Mouse (Mus musculus): ENCODE measurements around the gene Agap2. TPM values are rescaled to one million over a fixed set of nuclear protein-coding genes. Genes with fewer than 3 reads are reported as not detected.

Gene Agap2
- total and polyA plus RNA-seq, 2 experiments, result 0.28 to 0.55 TPM

DNA sequence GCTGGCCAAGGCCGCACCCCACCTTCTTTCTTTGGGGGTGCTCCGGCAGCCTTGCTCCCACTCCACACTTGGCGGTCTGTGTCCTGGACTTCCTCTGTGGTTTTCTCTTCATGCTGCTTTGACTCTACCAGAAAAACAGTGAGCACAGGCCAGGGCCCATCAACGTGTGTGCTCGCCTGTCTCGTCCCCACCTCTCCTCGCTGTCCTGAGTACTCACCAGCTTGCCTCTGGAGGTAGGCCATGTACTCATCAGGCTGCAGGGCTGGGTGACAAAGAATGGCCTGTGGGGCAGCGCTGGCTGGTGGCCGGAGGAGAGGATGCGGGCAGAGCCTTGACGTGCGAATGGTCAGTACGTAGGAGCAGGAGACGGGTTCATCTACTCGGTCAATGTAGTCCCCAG is 24.8 kb downstream of the Agap2 start:
- Histone ChIP-seq H3K4me1 (ENCODE audit: control insufficient read depth, insufficient read depth, low read length) (peaks cover 3% of the 10 kb centered on the region; the same call in 1 of the 2 replicates), H3K27me3 (ENCODE audit: control insufficient read depth, insufficient read depth, low read length) (no peaks in the 10 kb centered on the region), H3K9ac (ENCODE audit: low read depth, low read length) (no peak overlapping the region), H3K4me3 (ENCODE audit: insufficient read depth, low read depth, low read length) (no peak overlapping the region), H3K79me2 (ENCODE audit: control insufficient read depth, insufficient read depth, low read length) (no peaks in the 10 kb centered on the region), H3K36me3 (ENCODE audit: control insufficient read depth, insufficient read depth, low read length) (peaks cover 3% of the 10 kb centered on the region; the same call in 1 of the 2 replicates), H3K27ac (replicated peaks; ENCODE audit: insufficient read depth, low read depth, low read length) (no peak overlapping the region)
- 92% methylated on average over 15 of the region's 15 CpGs for WGBS
- TF ChIP-seq CTCF (IDR thresholded peaks at IDR 0.05; ENCODE audit: low read depth, low read length) (no peak), POLR2A (IDR thresholded peaks at IDR 0.05; ENCODE audit: extremely low read depth, insufficient read depth, low read length) (no peak)
- no peak for DNase-seq (ENCODE audit: extremely low read depth, low read depth, low spot score)

DNA sequence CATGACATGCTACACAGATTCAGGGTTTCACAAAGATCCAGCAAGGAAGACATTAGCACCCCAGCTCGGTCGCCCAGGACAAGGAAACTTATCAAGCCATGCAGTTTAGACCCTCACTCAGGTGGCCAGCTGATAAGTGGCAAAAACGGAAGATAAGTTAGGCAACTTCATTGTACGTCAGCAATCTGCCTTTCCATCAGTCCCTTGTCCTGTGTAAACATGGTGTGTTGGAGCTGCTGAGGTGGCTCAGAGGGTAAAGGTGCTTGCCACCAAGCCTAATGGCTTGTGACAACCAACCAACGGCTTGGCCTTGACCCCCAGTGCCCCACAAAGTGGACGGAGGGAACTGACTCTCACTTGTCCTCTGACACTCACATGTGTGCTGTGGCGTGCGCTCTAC is 25.3 kb downstream of the Agap2 start:
- H3K79me2 ChIP-seq (ENCODE audit: control insufficient read depth, insufficient read depth, low read length), result no peaks in the 10 kb centered on the region
- H3K36me3 ChIP-seq (ENCODE audit: control insufficient read depth, insufficient read depth, low read length), result peaks cover 3% of the 10 kb centered on the region; the same call in 1 of the 2 replicates
- no peak overlapping the region for H3K9ac ChIP-seq (ENCODE audit: low read depth, low read length)
- no peak overlapping the region for H3K4me3 ChIP-seq (ENCODE audit: insufficient read depth, low read depth, low read length)
- no peaks in the 10 kb centered on the region for H3K27me3 ChIP-seq (ENCODE audit: control insufficient read depth, insufficient read depth, low read length)
- no peak for TF ChIP-seq CTCF (IDR thresholded peaks at IDR 0.05; ENCODE audit: low read depth, low read length)
- TF ChIP-seq POLR2A (IDR thresholded peaks at IDR 0.05; ENCODE audit: extremely low read depth, insufficient read depth, low read length), result no peak
- no peak overlapping the region for H3K27ac ChIP-seq (replicated peaks; ENCODE audit: insufficient read depth, low read depth, low read length)
- peak; percentile 68 for DNase-seq (ENCODE audit: extremely low read depth, low read depth, low spot score)
- peaks cover 3% of the 10 kb centered on the region; the same call in 1 of the 2 replicates for H3K4me1 ChIP-seq (ENCODE audit: control insufficient read depth, insufficient read depth, low read length)
- 47% methylated on average over 8 of the region's 8 CpGs for WGBS

DNA sequence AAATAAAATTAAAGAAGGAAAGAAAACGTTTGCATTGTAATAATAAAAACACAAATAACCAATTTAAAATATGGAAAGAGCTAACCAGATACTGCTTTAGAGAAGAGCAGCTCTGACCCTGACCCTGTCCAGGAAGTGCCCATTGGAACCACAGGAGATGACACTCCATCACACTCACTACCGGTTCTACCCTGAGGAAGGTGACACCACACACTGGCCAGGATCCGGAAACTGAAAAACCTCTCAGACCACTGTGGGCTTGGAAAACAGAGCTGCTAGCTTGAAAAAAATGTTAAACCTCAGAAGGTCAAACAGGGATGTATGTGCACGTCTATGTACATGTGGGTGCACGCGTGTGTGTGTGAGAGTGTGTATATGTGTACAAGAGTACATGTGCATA is 26.1 kb downstream of the Agap2 start:
- Histone ChIP-seq H3K9ac (ENCODE audit: low read depth, low read length) (no peak overlapping the region), H3K36me3 (ENCODE audit: control insufficient read depth, insufficient read depth, low read length) (peaks cover 3% of the 10 kb centered on the region; the same call in 1 of the 2 replicates), H3K27me3 (ENCODE audit: control insufficient read depth, insufficient read depth, low read length) (no peaks in the 10 kb centered on the region), H3K79me2 (ENCODE audit: control insufficient read depth, insufficient read depth, low read length) (no peaks in the 10 kb centered on the region), H3K4me1 (ENCODE audit: control insufficient read depth, insufficient read depth, low read length) (peaks cover 3% of the 10 kb centered on the region; the same call in 1 of the 2 replicates), H3K27ac (replicated peaks; ENCODE audit: insufficient read depth, low read depth, low read length) (no peak overlapping the region), H3K4me3 (ENCODE audit: insufficient read depth, low read depth, low read length) (no peak overlapping the region)
- no peak for TF ChIP-seq CTCF (IDR thresholded peaks at IDR 0.05; ENCODE audit: low read depth, low read length)
- TF ChIP-seq POLR2A (IDR thresholded peaks at IDR 0.05; ENCODE audit: extremely low read depth, insufficient read depth, low read length), result no peak
- no peak for DNase-seq (ENCODE audit: extremely low read depth, low read depth, low spot score)
- WGBS, result 76% methylated on average over 6 of the region's 6 CpGs

DNA sequence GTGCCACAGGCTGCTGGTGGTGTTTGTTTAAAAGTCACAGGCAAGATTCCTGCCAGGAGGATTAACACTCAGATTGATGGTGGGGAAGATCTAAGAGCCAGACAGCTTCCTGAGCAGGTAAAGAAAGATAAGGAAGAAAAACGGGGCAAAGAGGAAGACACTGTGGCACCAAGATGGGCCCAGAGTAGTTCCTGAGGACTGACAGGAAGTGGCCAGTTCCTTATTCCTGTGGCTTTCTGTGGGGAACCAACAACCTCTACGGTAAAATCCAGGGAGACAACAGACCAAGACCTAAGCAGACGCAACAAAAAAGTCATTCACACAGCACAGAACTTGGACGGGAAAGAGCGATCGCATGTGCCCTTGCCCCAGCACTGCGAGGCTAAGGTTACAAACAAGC is 28.5 kb downstream of the Agap2 start:
- Histone ChIP-seq H3K4me1 (ENCODE audit: control insufficient read depth, insufficient read depth, low read length) (peaks cover 3% of the 10 kb centered on the region; the same call in 1 of the 2 replicates), H3K9ac (ENCODE audit: low read depth, low read length) (no peak overlapping the region), H3K27ac (replicated peaks; ENCODE audit: insufficient read depth, low read depth, low read length) (no peak overlapping the region), H3K36me3 (ENCODE audit: control insufficient read depth, insufficient read depth, low read length) (peaks cover 3% of the 10 kb centered on the region; the same call in 1 of the 2 replicates), H3K79me2 (ENCODE audit: control insufficient read depth, insufficient read depth, low read length) (no peaks in the 10 kb centered on the region), H3K4me3 (ENCODE audit: insufficient read depth, low read depth, low read length) (no peak overlapping the region), H3K27me3 (ENCODE audit: control insufficient read depth, insufficient read depth, low read length) (no peaks in the 10 kb centered on the region)
- 78% methylated on average over 7 of the region's 7 CpGs for WGBS
- no peak for DNase-seq (ENCODE audit: extremely low read depth, low read depth, low spot score)
- TF ChIP-seq POLR2A (IDR thresholded peaks at IDR 0.05; ENCODE audit: extremely low read depth, insufficient read depth, low read length) (no peak), CTCF (IDR thresholded peaks at IDR 0.05; ENCODE audit: low read depth, low read length) (no peak)

DNA sequence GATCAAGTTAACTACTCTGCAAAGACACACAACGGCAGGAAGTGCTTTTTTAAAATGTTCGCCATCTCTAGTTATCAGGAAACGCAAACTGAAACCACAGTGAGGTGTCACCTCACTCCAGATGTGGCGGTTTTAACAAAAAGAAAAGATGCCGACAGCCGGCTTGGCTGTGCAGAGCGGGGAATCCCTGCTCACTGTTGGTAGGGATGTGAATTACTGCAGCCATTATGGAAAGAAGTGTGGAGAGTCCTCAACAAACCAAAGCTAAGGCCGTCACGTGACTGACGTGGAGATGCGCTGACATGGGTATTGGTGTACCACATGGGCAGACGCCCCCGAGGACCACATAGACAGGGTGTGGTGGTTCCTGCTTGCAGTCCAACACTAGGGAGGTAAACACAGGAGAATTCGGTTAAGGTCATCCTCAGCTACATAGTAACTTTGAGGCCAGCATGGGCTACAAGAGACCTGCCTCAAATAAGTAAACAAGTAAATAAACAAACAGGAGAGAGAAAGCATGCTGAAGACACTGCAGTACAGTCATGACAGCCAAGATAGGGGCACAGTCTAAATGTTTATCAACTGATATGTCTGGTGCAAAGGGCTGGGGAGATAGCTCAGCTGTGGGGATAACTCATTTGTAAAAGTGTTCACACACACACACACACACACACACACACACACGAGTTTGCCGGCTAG is 32.6 kb downstream of the Agap2 start:
- no peak overlapping the region for H3K4me3 ChIP-seq (ENCODE audit: insufficient read depth, low read depth, low read length)
- TF ChIP-seq POLR2A (IDR thresholded peaks at IDR 0.05; ENCODE audit: extremely low read depth, insufficient read depth, low read length) (no peak), CTCF (IDR thresholded peaks at IDR 0.05; ENCODE audit: low read depth, low read length) (no peak)
- no peaks in the 10 kb centered on the region for H3K4me1 ChIP-seq (ENCODE audit: control insufficient read depth, insufficient read depth, low read length)
- WGBS, result 88% methylated on average over 16 of the region's 16 CpGs
- DNase-seq (ENCODE audit: extremely low read depth, low read depth, low spot score), result no peak
- H3K27ac ChIP-seq (replicated peaks; ENCODE audit: insufficient read depth, low read depth, low read length), result no peak overlapping the region
- H3K27me3 ChIP-seq (ENCODE audit: control insufficient read depth, insufficient read depth, low read length), result no peaks in the 10 kb centered on the region
- H3K79me2 ChIP-seq (ENCODE audit: control insufficient read depth, insufficient read depth, low read length), result no peaks in the 10 kb centered on the region
- no peak overlapping the region for H3K9ac ChIP-seq (ENCODE audit: low read depth, low read length)
- H3K36me3 ChIP-seq (ENCODE audit: control insufficient read depth, insufficient read depth, low read length), result peaks cover 2% of the 10 kb centered on the region; the same call in 1 of the 2 replicates

DNA sequence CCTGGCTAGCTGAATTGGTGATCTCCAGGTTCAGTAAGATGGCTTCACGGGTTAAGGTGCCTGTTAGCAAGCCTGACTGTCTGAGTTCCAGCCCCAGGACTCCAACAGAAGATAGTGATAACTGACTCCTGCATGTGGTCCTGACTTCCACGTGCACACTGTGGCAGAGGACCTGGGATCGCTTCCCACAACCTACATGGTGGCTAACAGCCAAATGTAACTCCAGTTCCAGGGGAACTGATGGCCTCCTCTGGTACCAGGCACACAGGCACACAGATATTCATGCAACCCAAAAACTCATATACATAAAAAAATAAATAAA is 33.1 kb downstream of the Agap2 start:
- Histone ChIP-seq H3K36me3 (ENCODE audit: control insufficient read depth, insufficient read depth, low read length) (peaks cover 2% of the 10 kb centered on the region; the same call in 1 of the 2 replicates), H3K4me3 (ENCODE audit: insufficient read depth, low read depth, low read length) (no peak overlapping the region), H3K9ac (ENCODE audit: low read depth, low read length) (no peak overlapping the region), H3K79me2 (ENCODE audit: control insufficient read depth, insufficient read depth, low read length) (no peaks in the 10 kb centered on the region), H3K27me3 (ENCODE audit: control insufficient read depth, insufficient read depth, low read length) (no peaks in the 10 kb centered on the region), H3K4me1 (ENCODE audit: control insufficient read depth, insufficient read depth, low read length) (no peaks in the 10 kb centered on the region), H3K27ac (replicated peaks; ENCODE audit: insufficient read depth, low read depth, low read length) (no peak overlapping the region)
- WGBS, result 84% methylated on average over 3 of the region's 3 CpGs
- DNase-seq (ENCODE audit: extremely low read depth, low read depth, low spot score), result no peak
- TF ChIP-seq POLR2A (IDR thresholded peaks at IDR 0.05; ENCODE audit: extremely low read depth, insufficient read depth, low read length) (no peak), CTCF (IDR thresholded peaks at IDR 0.05; ENCODE audit: low read depth, low read length) (no peak)
